Mouse (Mus musculus) intestine, embryonic 14.5 days (tissue): Measurements from ENCODE around the gene Tns2. TPM values are rescaled to one million over a fixed set of nuclear protein-coding genes. Genes with fewer than 3 reads are reported as not detected.

Experiments
- ATAC-seq: fragments of 200-750 bp; cut with Nextera tagmentation; replicated peaks from 2 replicates; pipeline ENCODE4 v1.8.0; 2017; ENCODE audit warnings: low read depth, moderate number of reproducible peaks, moderate TSS enrichment, moderate library complexity; ENCODE audit not compliant: low FRiP score, low TSS enrichment
- DNase-seq: peaks from one replicate; pipeline ENCODE4 v3.0.0-alpha.2; 2018; ENCODE audit warnings: low spot score
- H3K27ac ChIP-seq: fragments of 300-500 bp; sonication (generic); 2 replicates; pipeline ENCODE4 v1.5.1; 2014; ENCODE audit warnings: low read depth, mild to moderate bottlenecking, control low read depth
- H3K27me3 ChIP-seq: fragments of 300-500 bp; sonication (generic); replicated peaks from 2 replicates; pipeline ENCODE4 v1.6.1; 2014; ENCODE audit warnings: low read length, control low read depth; ENCODE audit not compliant: control insufficient read depth, insufficient read depth
- H3K36me3 ChIP-seq: fragments of 300-500 bp; sonication (generic); 2 replicates; pipeline ENCODE4 v1.6.1; 2014; ENCODE audit warnings: low read length, control low read depth; ENCODE audit not compliant: control insufficient read depth, insufficient read depth
- H3K4me1 ChIP-seq: fragments of 300-500 bp; sonication (generic); replicated peaks from 2 replicates; pipeline ENCODE4 v1.6.1; 2014; ENCODE audit warnings: low read length, control low read depth, mixed read lengths; ENCODE audit not compliant: control insufficient read depth, insufficient read depth
- H3K4me2 ChIP-seq: fragments of 300-500 bp; sonication (generic); 2 replicates; pipeline ENCODE4 v1.6.1; 2014; ENCODE audit warnings: low read length
- H3K4me3 ChIP-seq: fragments of 300-500 bp; sonication (generic); 2 replicates; pipeline ENCODE4 v1.5.1; 2014; ENCODE audit warnings: low read depth, low read length, control low read depth, mixed read lengths
- H3K9ac ChIP-seq: fragments of 300-500 bp; sonication (generic); 2 replicates; pipeline ENCODE4 v1.6.1; 2014; ENCODE audit warnings: mild to moderate bottlenecking, low read length
- H3K9me3 ChIP-seq: fragments of 300-500 bp; sonication (generic); 2 replicates; pipeline ENCODE4 v1.6.1; 2016; ENCODE audit warnings: low read length, control low read depth; ENCODE audit not compliant: control insufficient read depth
- WGBS: fragments of 180-500 bp; shearing (Covaris S2); extraction: QIAGEN DNeasy Blood & Tissue Kit; methylation state at CpG from one replicate; pipeline ENCODE4 v1.1.7; 2014; 5-methylcytosine and 5-hydroxymethylcytosine counted together
- polyA plus RNA-seq: library from polyadenylated mRNA; unstranded; fragments of >200 nt; fragmentation: Nextera tagmentation; extraction: Ambion mirVana; gene quantifications from 2 replicates; pipeline ENCODE4 v1.2.1, GENCODE M21; 2014

Gene Tns2
- polyA plus RNA-seq, 1 experiment from 2014 or later = 41.5 TPM

DNA sequence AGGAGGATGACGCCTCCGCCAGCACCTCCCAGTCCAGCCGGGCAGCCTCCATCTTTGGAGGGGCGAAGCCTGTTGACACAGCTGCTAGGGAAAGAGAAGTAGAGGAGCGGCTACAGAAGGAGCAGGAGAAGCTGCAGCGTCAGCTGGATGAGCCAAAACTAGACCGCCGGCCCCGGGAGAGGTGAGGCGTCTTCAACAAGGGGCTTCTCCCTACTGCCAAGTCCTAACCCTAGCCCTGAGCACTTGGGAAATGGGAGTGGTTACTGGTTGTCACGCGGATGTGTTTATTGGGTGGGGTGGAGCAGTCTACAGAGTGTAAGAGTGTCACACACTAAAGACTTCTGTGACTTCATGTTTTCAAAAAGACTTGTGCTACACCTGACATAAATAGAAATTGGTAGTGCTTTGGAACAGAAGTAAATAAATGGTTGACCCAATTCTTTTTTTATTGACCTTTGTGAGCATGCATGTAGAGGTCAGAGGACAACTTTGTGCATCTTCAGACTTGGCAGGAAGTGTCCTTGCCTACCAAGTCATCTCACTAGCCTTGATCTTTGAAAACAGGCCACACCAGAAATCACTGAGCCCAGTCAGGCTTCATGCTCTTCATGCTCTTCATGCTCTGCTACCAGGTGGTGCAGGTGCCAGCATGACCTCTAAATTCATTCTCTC lies 10.2 kb upstream of the Tns2 start:
- Histone ChIP-seq H3K9ac (no peak overlapping the region), H3K4me1 (no peaks in the 10 kb centered on the region), H3K27ac (no peak overlapping the region), H3K27me3 (no peaks in the 10 kb centered on the region), H3K4me3 (no peak overlapping the region), H3K9me3 (no peaks in the 10 kb centered on the region), H3K36me3 (peaks cover 100% of the 10 kb centered on the region), H3K4me2 (no peak overlapping the region)
- ATAC-seq (no peak), DNase-seq (no peak)
- 81% methylated on average over 12 of the region's 12 CpGs for WGBS

- H3K4me3 ChIP-seq = no peak overlapping the region
- 77% methylated on average over 12 of the region's 12 CpGs for WGBS
Observed at GRCm38 (mm10) chr15:102091063-102091679, 9.0 kb upstream of the Tns2 start.

GRCm38 (mm10) chr15:102091688-102092087 lies 8.5 kb upstream of the Tns2 start:
- Histone ChIP-seq H3K9ac (no peak overlapping the region), H3K4me2 (no peak overlapping the region), H3K27ac (no peak overlapping the region), H3K27me3 (no peaks in the 10 kb centered on the region), H3K36me3 (peaks cover 100% of the 10 kb centered on the region), H3K4me3 (no peak overlapping the region), H3K4me1 (no peaks in the 10 kb centered on the region), H3K9me3 (no peaks in the 10 kb centered on the region)
- WGBS = 79% methylated on average over 1 of the region's 1 CpGs
- DNase-seq = no peak
- ATAC-seq = no peak

More at GRCm38 (mm10) chr15:102091063-102091679, 9.0 kb upstream of the Tns2 start:
- DNase-seq = no peak
- Histone ChIP-seq H3K9me3 (no peaks in the 10 kb centered on the region), H3K36me3 (peaks cover 100% of the 10 kb centered on the region), H3K4me2 (no peak overlapping the region), H3K4me1 (no peaks in the 10 kb centered on the region), H3K27me3 (no peaks in the 10 kb centered on the region), H3K9ac (no peak overlapping the region), H3K27ac (no peak overlapping the region)
- ATAC-seq = no peak

- no peak for ATAC-seq
Observed at GRCm38 (mm10) chr15:102092222-102092621, 8.0 kb upstream of the Tns2 start.

DNA sequence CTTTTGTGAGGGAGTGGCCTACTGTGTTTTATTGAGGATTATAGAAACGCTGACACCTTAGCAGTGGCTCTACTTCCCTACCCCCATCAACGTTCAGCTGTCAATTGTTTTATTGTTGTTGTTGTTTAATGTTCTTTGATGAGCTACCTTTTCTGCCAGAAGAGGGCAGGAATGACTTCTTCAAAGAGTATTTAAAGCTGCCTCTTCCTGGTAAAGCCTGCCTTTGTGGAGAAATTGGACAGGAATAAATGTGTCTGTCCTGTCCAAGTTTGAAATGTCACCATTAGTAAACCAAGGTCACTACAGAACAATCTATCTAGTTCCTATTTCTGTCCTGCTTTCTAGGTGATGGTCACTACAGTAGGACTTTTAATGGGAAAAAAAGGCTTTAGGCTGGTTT lies 6.1 kb upstream of the Tns2 start:
- peaks cover 89% of the 10 kb centered on the region for H3K36me3 ChIP-seq
- ATAC-seq (no peak), DNase-seq (no peak)
- no peak overlapping the region for H3K4me3 ChIP-seq
- H3K27me3 ChIP-seq = no peaks in the 10 kb centered on the region
- no peak overlapping the region for H3K4me2 ChIP-seq
- no peak overlapping the region for H3K9ac ChIP-seq
- H3K4me1 ChIP-seq = peaks cover 10% of the 10 kb centered on the region
- H3K9me3 ChIP-seq = no peaks in the 10 kb centered on the region
- no peak overlapping the region for H3K27ac ChIP-seq
- WGBS = 28% methylated on average over 2 of the region's 2 CpGs

More at GRCm38 (mm10) chr15:102092222-102092621, 8.0 kb upstream of the Tns2 start:
- Histone ChIP-seq H3K4me3 (no peak overlapping the region), H3K9me3 (no peaks in the 10 kb centered on the region), H3K4me1 (no peaks in the 10 kb centered on the region; the same call in 1 of the 2 replicates), H3K9ac (no peak overlapping the region), H3K27ac (no peak overlapping the region), H3K27me3 (no peaks in the 10 kb centered on the region), H3K4me2 (no peak overlapping the region), H3K36me3 (peaks cover 97% of the 10 kb centered on the region)
- DNase-seq = no peak
- 83% methylated on average over 4 of the region's 4 CpGs for WGBS

- Histone ChIP-seq H3K4me1 (peaks cover 18% of the 10 kb centered on the region), H3K9ac (no peak overlapping the region), H3K27ac (no peak overlapping the region), H3K4me2 (no peak overlapping the region), H3K4me3 (no peak overlapping the region), H3K9me3 (no peaks in the 10 kb centered on the region), H3K27me3 (no peaks in the 10 kb centered on the region), H3K36me3 (peaks cover 80% of the 10 kb centered on the region)
- no peak for ATAC-seq
- DNase-seq = no peak
- WGBS = 83% methylated on average over 16 of the region's 16 CpGs
Observed at GRCm38 (mm10) chr15:102094988-102095387, 5.2 kb upstream of the Tns2 start.

DNA sequence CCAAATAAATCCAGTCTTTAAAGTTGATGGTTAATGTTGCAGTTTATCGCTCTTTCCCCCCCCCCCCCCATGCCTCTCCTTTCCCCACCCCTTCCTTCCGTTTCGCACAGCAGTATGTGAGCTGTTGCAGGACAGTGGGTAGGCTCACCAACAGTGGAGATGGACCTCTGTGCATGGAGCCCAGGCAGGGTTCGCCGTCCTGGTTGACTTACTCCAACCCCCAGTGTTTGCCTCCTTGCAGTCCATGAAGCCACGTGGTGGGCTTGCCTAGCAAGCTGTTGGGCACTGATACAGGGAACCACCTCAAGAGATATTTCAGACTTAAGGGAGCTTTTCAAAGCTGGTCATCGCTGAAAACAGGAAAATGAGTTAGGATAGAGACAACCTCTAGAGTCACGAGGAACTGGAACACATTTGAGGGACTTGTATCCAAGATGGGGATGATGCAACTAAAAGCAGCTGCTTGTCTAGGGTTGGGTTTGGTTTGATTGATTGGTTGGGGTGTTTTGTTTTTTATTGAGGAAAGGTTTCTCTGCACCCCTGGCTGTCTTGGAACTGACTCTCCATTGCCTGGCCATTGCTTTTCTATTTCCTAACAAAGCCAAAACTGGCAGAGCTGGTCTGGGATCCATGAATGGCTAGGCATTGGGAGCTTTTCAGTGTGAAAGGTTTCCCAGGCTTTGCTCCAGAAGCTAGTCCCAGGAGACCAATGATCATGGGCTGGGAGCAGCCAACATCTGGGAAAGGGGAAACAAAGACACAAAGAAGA lies 2.9 kb upstream of the Tns2 start:
- no peak for ATAC-seq
- H3K9me3 ChIP-seq = no peaks in the 10 kb centered on the region
- H3K9ac ChIP-seq = no peak overlapping the region
- peaks cover 30% of the 10 kb centered on the region for H3K4me1 ChIP-seq
- no peaks in the 10 kb centered on the region for H3K27me3 ChIP-seq
- H3K4me2 ChIP-seq = no peak overlapping the region
- H3K4me3 ChIP-seq = no peak overlapping the region
- H3K36me3 ChIP-seq = peaks cover 57% of the 10 kb centered on the region
- WGBS = 71% methylated on average over 8 of the region's 8 CpGs
- H3K27ac ChIP-seq = 0 out of 2 replicates have a peak overlapping the region, but pooled peaks have one; percentile 22
- DNase-seq = no peak

- no peaks in the 10 kb centered on the region for H3K27me3 ChIP-seq
- no peak overlapping the region for H3K4me3 ChIP-seq
- no peak overlapping the region for H3K27ac ChIP-seq
- no peak for DNase-seq
- peaks cover 38% of the 10 kb centered on the region for H3K4me1 ChIP-seq
- no peak overlapping the region for H3K4me2 ChIP-seq
- H3K9ac ChIP-seq = no peak overlapping the region
- peaks cover 50% of the 10 kb centered on the region for H3K36me3 ChIP-seq
- no peaks in the 10 kb centered on the region for H3K9me3 ChIP-seq
- ATAC-seq = no peak
- WGBS = 41% methylated on average over 5 of the region's 5 CpGs
Observed at GRCm38 (mm10) chr15:102097991-102098555, 2.1 kb upstream of the Tns2 start.
